ENCODE assay signal across 9 mouse cellular contexts in the genomic region with DNA sequence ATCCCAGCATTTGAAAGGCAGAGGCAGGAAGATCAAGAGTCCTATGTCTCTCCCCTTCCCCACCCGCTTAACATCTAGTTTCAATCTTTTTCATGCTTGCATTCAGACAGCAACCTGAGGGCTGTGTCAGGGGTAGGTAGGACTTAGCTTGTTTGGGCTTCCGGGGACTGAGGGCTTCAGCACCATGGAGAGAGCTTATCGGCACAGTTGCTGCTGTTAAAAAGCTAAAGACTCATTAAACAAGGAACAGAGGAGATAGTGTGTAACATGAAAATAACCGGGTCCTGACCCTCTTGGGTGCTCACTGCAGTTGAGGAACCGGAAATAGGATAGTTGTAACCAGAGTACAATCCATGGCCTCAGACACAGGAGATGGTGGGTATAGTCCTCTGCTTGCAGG. TPM values are rescaled to one million over a fixed set of nuclear protein-coding genes. Genes with fewer than 3 reads are reported as not detected.
DNase-seq lines count a peak whose midpoint lies in the region; ATAC-seq and TF ChIP-seq lines count a peak whose summit lies in the region.
"Had no signal": no experiment of that assay in that cellular context is flagged by ENCODE, and none has a peak within 500 bp of the region (broad histone marks: within the 10 kb centered on the region; RNA-seq: fewer than 3 reads in every experiment).

No protein-coding gene starts in this region.

- no peak for ATAC-seq in intestine, embryonic 14.5 days (replicated peaks; ENCODE audit: low FRiP score, low TSS enrichment, low read depth)
- no peak for ATAC-seq in intestine, embryonic 15.5 days
- no peak for ATAC-seq in embryonic facial prominence, embryonic 14.5 days (ENCODE audit: low read depth)

- H3K4me1 ChIP-seq in intestine, embryonic 14.5 days (replicated peaks; ENCODE audit: control insufficient read depth, insufficient read depth, low read length) = no peaks in the 10 kb centered on the region
- peaks cover 4% of the 10 kb centered on the region; the same call in 1 of the 2 replicates for H3K4me1 ChIP-seq in intestine, embryonic 15.5 days (replicated peaks)
- no peaks in the 10 kb centered on the region for H3K4me1 ChIP-seq in embryonic facial prominence, embryonic 14.5 days (ENCODE audit: control insufficient read depth, insufficient read depth, low read length)
- H3K4me1 ChIP-seq in thymus, adult 2 months (replicated peaks; ENCODE audit: control insufficient read depth, insufficient read depth, low read length) = 0 out of 2 replicates have a peak, but pooled peaks cover 3% of the 10 kb centered on the region

- no peak for TF ChIP-seq POLR2A in thymus, adult 2 months (IDR thresholded peaks at IDR 0.05; ENCODE audit: control insufficient read depth, extremely low read depth, insufficient read depth, low read length, poor library complexity)

- H3K9me3 ChIP-seq in intestine, embryonic 14.5 days (ENCODE audit: control insufficient read depth, low read length) = no peaks in the 10 kb centered on the region
- no peaks in the 10 kb centered on the region for H3K9me3 ChIP-seq in intestine, embryonic 15.5 days
- H3K9me3 ChIP-seq in embryonic facial prominence, embryonic 14.5 days (ENCODE audit: control insufficient read depth, low read length) = no peaks in the 10 kb centered on the region

- no peak overlapping the region for H3K27ac ChIP-seq in intestine, embryonic 14.5 days (ENCODE audit: low read depth)
- no peak overlapping the region for H3K27ac ChIP-seq in intestine, embryonic 15.5 days
- H3K27ac ChIP-seq in embryonic facial prominence, embryonic 14.5 days (replicated peaks; ENCODE audit: low read depth, low read length) = no peak overlapping the region
- H3K27ac ChIP-seq in thymus, adult 2 months (ENCODE audit: control insufficient read depth, insufficient read depth, low read length) = no peak overlapping the region

- no peaks in the 10 kb centered on the region for H3K36me3 ChIP-seq in intestine, embryonic 14.5 days (ENCODE audit: control insufficient read depth, insufficient read depth, low read length)
- no peaks in the 10 kb centered on the region for H3K36me3 ChIP-seq in intestine, embryonic 15.5 days
- no peaks in the 10 kb centered on the region for H3K36me3 ChIP-seq in embryonic facial prominence, embryonic 14.5 days (ENCODE audit: control insufficient read depth, insufficient read depth, low read length)
- H3K36me3 ChIP-seq in thymus, adult 2 months (ENCODE audit: control insufficient read depth, insufficient read depth, low read length) = no peaks in the 10 kb centered on the region

- H3K4me2 ChIP-seq in intestine, embryonic 14.5 days (ENCODE audit: low read length) = no peak overlapping the region
- H3K4me2 ChIP-seq in intestine, embryonic 15.5 days (replicated peaks) = no peak overlapping the region
- H3K4me2 ChIP-seq in embryonic facial prominence, embryonic 14.5 days (ENCODE audit: low read depth, low read length) = no peak overlapping the region

- peaks cover 36% of the 10 kb centered on the region for H3K27me3 ChIP-seq in intestine, embryonic 14.5 days (replicated peaks; ENCODE audit: control insufficient read depth, insufficient read depth, low read length)
- H3K27me3 ChIP-seq in intestine, embryonic 15.5 days (replicated peaks) = peaks cover 31% of the 10 kb centered on the region
- H3K27me3 ChIP-seq in embryonic facial prominence, embryonic 14.5 days (replicated peaks; ENCODE audit: control insufficient read depth, insufficient read depth, low read length) = peaks cover 40% of the 10 kb centered on the region
- no peaks in the 10 kb centered on the region; the same call in 1 of the 2 replicates for H3K27me3 ChIP-seq in thymus, adult 2 months (ENCODE audit: control insufficient read depth, insufficient read depth, low read length)

- H3K9ac ChIP-seq in intestine, embryonic 14.5 days (ENCODE audit: low read length) = no peak overlapping the region
- H3K9ac ChIP-seq in intestine, embryonic 15.5 days = no peak overlapping the region
- no peak overlapping the region for H3K9ac ChIP-seq in embryonic facial prominence, embryonic 14.5 days (ENCODE audit: low read depth, low read length)

- no peak for TF ChIP-seq CTCF in thymus, adult 2 months (IDR thresholded peaks at IDR 0.05; ENCODE audit: borderline replicate concordance, control insufficient read depth, extremely low read depth, insufficient read depth, low read length, poor library complexity)

- DNase-seq in intestine, embryonic 14.5 days (ENCODE audit: low spot score) = peak; percentile 85
- DNase-seq in NIH3T3 (ENCODE audit: low read depth) = peak; percentile 81
- peak; percentile 84 for DNase-seq in embryonic facial prominence, embryonic 14.5 days (ENCODE audit: low spot score)
- peak; percentile 51 to 65 for DNase-seq in lung, adult 18-20 months
- DNase-seq in thymus, adult 2 months = peak; percentile 71
- no peak for DNase-seq in cerebellum, postnatal 36 days
- no peak for DNase-seq in cerebellum, adult 11 months

- H3K4me3 ChIP-seq in intestine, embryonic 14.5 days (ENCODE audit: low read depth, low read length) = no peak overlapping the region
- no peak overlapping the region for H3K4me3 ChIP-seq in intestine, embryonic 15.5 days (replicated peaks)
- no peak overlapping the region for H3K4me3 ChIP-seq in embryonic facial prominence, embryonic 14.5 days (ENCODE audit: low read depth, low read length)
- no peak overlapping the region for H3K4me3 ChIP-seq in thymus, adult 2 months (ENCODE audit: control insufficient read depth, insufficient read depth, low read length)

- WGBS in intestine, embryonic 14.5 days = 5% methylated on average over 5 of the region's 5 CpGs
- WGBS in intestine, embryonic 15.5 days = 4% methylated on average over 5 of the region's 5 CpGs
- 7% methylated on average over 5 of the region's 5 CpGs for WGBS in embryonic facial prominence, embryonic 14.5 days
- WGBS in thymus, adult 2 months = 6% methylated on average over 5 of the region's 5 CpGs

RNA-seq across cellular contexts. Expression of a gene that starts 8.1 kb away (rescaled TPM):
- 1.7 and 2.3 TPM in 2 replicates for polyA plus RNA-seq in intestine, embryonic 14.5 days (2014; fragmentation: Nextera tagmentation; extraction: Ambion mirVana)
- polyA plus RNA-seq in intestine, embryonic 15.5 days (2015; fragmentation: Nextera tagmentation; extraction: Ambion mirVana) = 2.3 and 2.6 TPM in 2 replicates
- 2.3 and 2.9 TPM in 2 replicates for polyA plus RNA-seq in embryonic facial prominence, embryonic 14.5 days (2014; fragmentation: Nextera tagmentation; extraction: Ambion mirVana)
- polyA plus RNA-seq in thymus, adult 2 months (2012; rRNA removed) = 1.2 and 5.3 TPM in 2 replicates

RNA-seq across cellular contexts. Expression of a gene that starts 12.2 kb away (rescaled TPM):
- 0.09 TPM in 1 of 2 replicates, not detected in the other for polyA plus RNA-seq in intestine, embryonic 14.5 days (2014; fragmentation: Nextera tagmentation; extraction: Ambion mirVana)
- 0.13 TPM in 1 of 2 replicates, not detected in the other for polyA plus RNA-seq in intestine, embryonic 15.5 days (2015; fragmentation: Nextera tagmentation; extraction: Ambion mirVana)
- 0.08 and 0.38 TPM in 2 replicates for polyA plus RNA-seq in embryonic facial prominence, embryonic 14.5 days (2014; fragmentation: Nextera tagmentation; extraction: Ambion mirVana)
- 0.10 and 0.12 TPM in 2 replicates for polyA plus RNA-seq in thymus, adult 2 months (2012; rRNA removed)

RNA-seq across cellular contexts. Expression of a gene that starts 20.4 kb away (rescaled TPM):
- 1.3 and 1.4 TPM in 2 replicates for polyA plus RNA-seq in intestine, embryonic 14.5 days (2014; fragmentation: Nextera tagmentation; extraction: Ambion mirVana)
- polyA plus RNA-seq in intestine, embryonic 15.5 days (2015; fragmentation: Nextera tagmentation; extraction: Ambion mirVana) = 0.76 and 0.87 TPM in 2 replicates
- polyA plus RNA-seq in embryonic facial prominence, embryonic 14.5 days (2014; fragmentation: Nextera tagmentation; extraction: Ambion mirVana) = 0.54 and 0.77 TPM in 2 replicates
- 1.9 and 2.0 TPM in 2 replicates for polyA plus RNA-seq in thymus, adult 2 months (2012; rRNA removed)
- polyA plus RNA-seq: lung, embryonic 16.5 days had no signal

RNA-seq across cellular contexts. Expression of a gene that starts 45.8 kb away (rescaled TPM):
- 1.2 and 1.5 TPM in 2 replicates for polyA plus RNA-seq in intestine, embryonic 14.5 days (2014; fragmentation: Nextera tagmentation; extraction: Ambion mirVana)
- polyA plus RNA-seq in intestine, embryonic 15.5 days (2015; fragmentation: Nextera tagmentation; extraction: Ambion mirVana) = 1.4 and 1.5 TPM in 2 replicates
- polyA plus RNA-seq in embryonic facial prominence, embryonic 14.5 days (2014; fragmentation: Nextera tagmentation; extraction: Ambion mirVana) = 4.3 and 4.7 TPM in 2 replicates
- polyA plus RNA-seq in thymus, adult 2 months (2012; rRNA removed) = 6.0 and 8.2 TPM in 2 replicates

RNA-seq across cellular contexts. Expression of a gene that starts 55.8 kb away (rescaled TPM):
- polyA plus RNA-seq in intestine, embryonic 14.5 days (2014; fragmentation: Nextera tagmentation; extraction: Ambion mirVana) = 13.5 and 14.1 TPM in 2 replicates
- polyA plus RNA-seq in intestine, embryonic 15.5 days (2015; fragmentation: Nextera tagmentation; extraction: Ambion mirVana) = 12.9 and 13.9 TPM in 2 replicates
- 7.6 and 9.4 TPM in 2 replicates for polyA plus RNA-seq in embryonic facial prominence, embryonic 14.5 days (2014; fragmentation: Nextera tagmentation; extraction: Ambion mirVana)
- polyA plus RNA-seq in thymus, adult 2 months (2012; rRNA removed) = 17.1 and 20.0 TPM in 2 replicates

Comparison
In these comparisons a context has a peak if more than half of its experiments do, and no peak if none do; other contexts are left out.
1. DNase-seq: peak in intestine, embryonic 14.5 days (single experiment), NIH3T3 (single experiment), embryonic facial prominence, embryonic 14.5 days (single experiment), lung, adult 18-20 months (2 of 2) and thymus, adult 2 months (single experiment); none in cerebellum, postnatal 36 days (0 of 2) and cerebellum, adult 11 months (single experiment).